Mouse (Mus musculus) midbrain, embryonic 13.5 days (tissue): ENCODE measurements around the gene Snrk. TPM values are rescaled to one million over a fixed set of nuclear protein-coding genes. Genes with fewer than 3 reads are reported as not detected.

Experiments used
- ATAC-seq: fragments of 200-750 bp; cut with Nextera tagmentation; 2 replicates; pipeline ENCODE4 v1.8.0; 2017; ENCODE audit warnings: mild to moderate bottlenecking, moderate TSS enrichment, moderate library complexity
- H3K27ac ChIP-seq: fragments of 300-500 bp; sonication (generic); 2 replicates; pipeline ENCODE4 v1.5.1; 2015; ENCODE audit warnings: inconsistent platforms, mild to moderate bottlenecking, moderate library complexity
- H3K27me3 ChIP-seq: fragments of 300-500 bp; sonication (generic); 2 replicates; pipeline ENCODE4 v1.6.1; 2015; ENCODE audit warnings: mild to moderate bottlenecking, inconsistent platforms
- H3K36me3 ChIP-seq: fragments of 300-500 bp; sonication (generic); 2 replicates; pipeline ENCODE4 v1.6.1; 2015; ENCODE audit warnings: mild to moderate bottlenecking, inconsistent platforms
- H3K4me1 ChIP-seq: fragments of 300-500 bp; sonication (generic); replicated peaks from 2 replicates; pipeline ENCODE4 v1.6.1; 2015; ENCODE audit warnings: inconsistent platforms
- H3K4me2 ChIP-seq: fragments of 300-500 bp; sonication (generic); replicated peaks from 2 replicates; pipeline ENCODE4 v1.6.1; 2015; ENCODE audit warnings: moderate library complexity, mild to moderate bottlenecking, inconsistent platforms
- H3K4me3 ChIP-seq: fragments of 300-500 bp; sonication (generic); replicated peaks from 2 replicates; pipeline ENCODE4 v1.5.1; 2015; ENCODE audit warnings: mild to moderate bottlenecking, inconsistent platforms
- H3K9ac ChIP-seq: fragments of 300-500 bp; sonication (generic); replicated peaks from 2 replicates; pipeline ENCODE4 v1.6.1; 2015; ENCODE audit warnings: mild to moderate bottlenecking, inconsistent platforms
- H3K9me3 ChIP-seq: fragments of 300-500 bp; sonication (generic); 2 replicates; pipeline ENCODE4 v1.6.1; 2016; ENCODE audit warnings: mild to moderate bottlenecking, inconsistent platforms
- WGBS: fragments of 180-500 bp; shearing (Covaris S2); methylation state at CpG from one replicate; pipeline ENCODE4 v1.1.7; 2015; 5-methylcytosine and 5-hydroxymethylcytosine counted together
- polyA plus RNA-seq: library from polyadenylated mRNA; unstranded; fragments of >200 nt; fragmentation: Nextera tagmentation; extraction: Ambion mirVana; gene quantifications from 2 replicates; pipeline ENCODE4 v1.2.1, GENCODE M21; 2015

The Snrk gene
- polyA plus RNA-seq, 1 experiment from 2014 or later: 62.4 TPM

- H3K27ac ChIP-seq: no peak overlapping the region; the same call in 1 of the 2 replicates
- no peaks in the 10 kb centered on the region for H3K27me3 ChIP-seq
- H3K9ac ChIP-seq: no peak overlapping the region
- 88% methylated on average over 9 of the region's 9 CpGs for WGBS
- H3K9me3 ChIP-seq: no peaks in the 10 kb centered on the region
- H3K4me3 ChIP-seq: no peak overlapping the region
- peaks cover 10% of the 10 kb centered on the region for H3K4me1 ChIP-seq
- ATAC-seq: no peak
- H3K4me2 ChIP-seq: no peak overlapping the region
- peaks cover 46% of the 10 kb centered on the region for H3K36me3 ChIP-seq
Measured at GRCm38 (mm10) chr9:122173405-122174233, 56.6 kb downstream of the Snrk start.

- Histone ChIP-seq H3K9ac (no peak overlapping the region), H3K27ac (no peak overlapping the region), H3K9me3 (no peaks in the 10 kb centered on the region), H3K4me2 (no peak overlapping the region), H3K27me3 (no peaks in the 10 kb centered on the region), H3K4me1 (peaks cover 10% of the 10 kb centered on the region), H3K36me3 (peaks cover 44% of the 10 kb centered on the region), H3K4me3 (no peak overlapping the region)
- WGBS: 89% methylated on average over 6 of the region's 6 CpGs
- ATAC-seq: no peak
Measured at GRCm38 (mm10) chr9:122174723-122175122, 57.7 kb downstream of the Snrk start.

- Histone ChIP-seq H3K4me1 (no peaks in the 10 kb centered on the region), H3K9ac (no peak overlapping the region), H3K4me3 (no peak overlapping the region), H3K27ac (no peak overlapping the region), H3K36me3 (peaks cover 28% of the 10 kb centered on the region), H3K4me2 (no peak overlapping the region), H3K9me3 (no peaks in the 10 kb centered on the region), H3K27me3 (no peaks in the 10 kb centered on the region)
- ATAC-seq: no peak
- 88% methylated on average over 7 of the region's 7 CpGs for WGBS
Measured at GRCm38 (mm10) chr9:122177256-122178220, 60.5 kb downstream of the Snrk start.

GRCm38 (mm10) chr9:122178427-122178826 is 61.4 kb downstream of the Snrk start:
- Histone ChIP-seq H3K4me2 (no peak overlapping the region), H3K4me3 (no peak overlapping the region)
- ATAC-seq: no peak

GRCm38 (mm10) chr9:122180105-122180504 is 63.0 kb downstream of the Snrk start:
- Histone ChIP-seq H3K9me3 (no peaks in the 10 kb centered on the region), H3K9ac (no peak overlapping the region), H3K36me3 (peaks cover 12% of the 10 kb centered on the region), H3K27me3 (no peaks in the 10 kb centered on the region), H3K4me2 (no peak overlapping the region), H3K4me3 (no peak overlapping the region), H3K27ac (no peak overlapping the region), H3K4me1 (no peaks in the 10 kb centered on the region)
- no peak for ATAC-seq
- WGBS: 85% methylated on average over 3 of the region's 3 CpGs

More at GRCm38 (mm10) chr9:122178427-122178826, 61.4 kb downstream of the Snrk start:
- H3K27ac ChIP-seq: no peak overlapping the region
- 81% methylated on average over 4 of the region's 4 CpGs for WGBS
- no peaks in the 10 kb centered on the region for H3K4me1 ChIP-seq
- H3K9me3 ChIP-seq: no peaks in the 10 kb centered on the region
- H3K27me3 ChIP-seq: no peaks in the 10 kb centered on the region
- H3K36me3 ChIP-seq: peaks cover 21% of the 10 kb centered on the region
- no peak overlapping the region for H3K9ac ChIP-seq

- H3K4me2 ChIP-seq: no peak overlapping the region
- no peak for ATAC-seq
- H3K4me3 ChIP-seq: no peak overlapping the region
- no peak overlapping the region for H3K27ac ChIP-seq
- no peaks in the 10 kb centered on the region for H3K9me3 ChIP-seq
- no peaks in the 10 kb centered on the region for H3K27me3 ChIP-seq
- H3K4me1 ChIP-seq: no peaks in the 10 kb centered on the region
- 80% methylated on average over 4 of the region's 4 CpGs for WGBS
- no peak overlapping the region for H3K9ac ChIP-seq
- no peaks in the 10 kb centered on the region; the same call in 1 of the 2 replicates for H3K36me3 ChIP-seq
Measured at GRCm38 (mm10) chr9:122183074-122183473, 66.0 kb downstream of the Snrk start.

- Histone ChIP-seq H3K4me2 (no peak overlapping the region), H3K9me3 (no peaks in the 10 kb centered on the region), H3K27ac (no peak overlapping the region), H3K27me3 (no peaks in the 10 kb centered on the region), H3K4me3 (no peak overlapping the region), H3K4me1 (no peaks in the 10 kb centered on the region), H3K9ac (no peak overlapping the region), H3K36me3 (no peaks in the 10 kb centered on the region; the same call in 1 of the 2 replicates)
- ATAC-seq: no peak
- WGBS: 88% methylated on average over 3 of the region's 3 CpGs
Measured at GRCm38 (mm10) chr9:122184329-122184728, 67.3 kb downstream of the Snrk start.

- no peak overlapping the region for H3K4me3 ChIP-seq
- no peak overlapping the region for H3K4me2 ChIP-seq
- WGBS: 25% methylated on average over 2 of the region's 2 CpGs
- H3K27me3 ChIP-seq: no peaks in the 10 kb centered on the region
- H3K36me3 ChIP-seq: no peaks in the 10 kb centered on the region; the same call in 1 of the 2 replicates
- ATAC-seq: 0 out of 2 replicates have a peak, but pooled peaks have one; percentile 37
- H3K9me3 ChIP-seq: no peaks in the 10 kb centered on the region
- no peak overlapping the region for H3K9ac ChIP-seq
- H3K27ac ChIP-seq: no peak overlapping the region
- H3K4me1 ChIP-seq: no peaks in the 10 kb centered on the region
Measured at GRCm38 (mm10) chr9:122185061-122185460, 68.0 kb downstream of the Snrk start.

- H3K27ac ChIP-seq: no peak overlapping the region
- no peaks in the 10 kb centered on the region for H3K27me3 ChIP-seq
- H3K4me3 ChIP-seq: no peak overlapping the region
- WGBS: 77% methylated on average over 6 of the region's 6 CpGs
- no peak for ATAC-seq
- no peak overlapping the region for H3K4me2 ChIP-seq
- H3K36me3 ChIP-seq: no peaks in the 10 kb centered on the region
- no peak overlapping the region for H3K9ac ChIP-seq
- no peaks in the 10 kb centered on the region for H3K4me1 ChIP-seq
- H3K9me3 ChIP-seq: no peaks in the 10 kb centered on the region
Measured at GRCm38 (mm10) chr9:122185953-122186352, 68.9 kb downstream of the Snrk start.

- 85% methylated on average over 1 of the region's 1 CpGs for WGBS
- ATAC-seq: no peak
- H3K27me3 ChIP-seq: no peaks in the 10 kb centered on the region
Measured at GRCm38 (mm10) chr9:122186643-122187226, 69.7 kb downstream of the Snrk start.

GRCm38 (mm10) chr9:122187451-122187921 is 70.4 kb downstream of the Snrk start:
- H3K9me3 ChIP-seq: no peaks in the 10 kb centered on the region
- H3K4me1 ChIP-seq: no peaks in the 10 kb centered on the region
- H3K36me3 ChIP-seq: no peaks in the 10 kb centered on the region
- no peaks in the 10 kb centered on the region for H3K27me3 ChIP-seq
- no peak overlapping the region for H3K4me3 ChIP-seq
- no peak for ATAC-seq
- no peak overlapping the region for H3K4me2 ChIP-seq
- no peak overlapping the region for H3K27ac ChIP-seq
- 88% methylated on average over 7 of the region's 7 CpGs for WGBS
- H3K9ac ChIP-seq: no peak overlapping the region

More at GRCm38 (mm10) chr9:122186643-122187226, 69.7 kb downstream of the Snrk start:
- H3K27ac ChIP-seq: no peak overlapping the region
- H3K36me3 ChIP-seq: no peaks in the 10 kb centered on the region
- H3K4me2 ChIP-seq: no peak overlapping the region
- H3K4me1 ChIP-seq: no peaks in the 10 kb centered on the region
- H3K4me3 ChIP-seq: no peak overlapping the region
- H3K9ac ChIP-seq: no peak overlapping the region
- no peaks in the 10 kb centered on the region for H3K9me3 ChIP-seq
